Mouse (Mus musculus): ENCODE results near the gene Tcf7l2.

GRCm38 (mm10) chr19:55700214-55700568 is 41.4 kb upstream of the Tcf7l2 start:
- TF ChIP-seq CHD2 (IDR thresholded peaks at IDR 0.05; ENCODE audit: low read length) (no peak), POLR2A (IDR thresholded peaks at IDR 0.05; ENCODE audit: low read depth, low read length) (no peak), EP300 (IDR thresholded peaks at IDR 0.05; ENCODE audit: low read length) (no peak), RAD21 (IDR thresholded peaks at IDR 0.05; ENCODE audit: low read depth, low read length) (no peak), CTCF (conservative IDR thresholded peaks at IDR 0.05 in 1 of 2, IDR thresholded peaks at IDR 0.05 in 1 of 2; ENCODE audit: low read depth in 2 of 2, low read length in 2 of 2) (no peak), MYC (IDR thresholded peaks at IDR 0.05; ENCODE audit: low read depth, low read length) (no peak), POLR2AphosphoS2 (IDR thresholded peaks at IDR 0.05; ENCODE audit: low read depth, low read length) (no peak), SIN3A (IDR thresholded peaks at IDR 0.05; ENCODE audit: low read length) (no peak), USF2 (conservative IDR thresholded peaks at IDR 0.05; ENCODE audit: low read depth, low read length) (no peak), TCF12 (IDR thresholded peaks at IDR 0.05; ENCODE audit: low read depth, low read length) (no peak), JUND (conservative IDR thresholded peaks at IDR 0.05; ENCODE audit: low read depth, low read length) (no peak), ZC3H11A (IDR thresholded peaks at IDR 0.05; ENCODE audit: low read depth, low read length) (no peak), ZNF384 (IDR thresholded peaks at IDR 0.05; ENCODE audit: low read depth, low read length) (no peak), SMC3 (IDR thresholded peaks at IDR 0.05; ENCODE audit: low read depth, low read length) (no peak)

All from CH12.LX (cell line).